ENCODE assay signal across 24 mouse cellular contexts in the genomic region with DNA sequence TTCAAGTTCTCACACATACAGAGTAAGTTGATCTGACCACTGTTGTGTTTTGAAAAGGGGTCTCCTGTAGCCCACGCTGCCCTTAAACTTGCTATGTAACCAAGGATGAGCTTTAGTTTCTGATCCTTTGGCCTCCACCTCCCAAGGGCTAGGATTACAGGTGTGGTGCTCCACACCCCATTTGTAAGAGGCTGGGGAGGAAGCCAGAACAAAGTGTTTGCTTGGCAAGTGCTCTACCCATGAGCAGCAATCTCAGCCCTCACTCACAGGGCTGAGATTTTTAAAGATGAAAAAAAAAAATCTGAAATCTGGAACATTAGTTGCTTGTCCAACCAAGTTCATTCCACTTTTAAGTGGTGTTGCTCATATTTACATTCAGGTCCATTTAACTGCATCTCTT.
DNase-seq lines count a peak whose midpoint lies in the region; ATAC-seq and TF ChIP-seq lines count a peak whose summit lies in the region.
"Had no signal": no experiment of that assay in that cellular context is flagged by ENCODE, and none has a peak within 500 bp of the region (broad histone marks: within the 10 kb centered on the region; RNA-seq: fewer than 3 reads in every experiment).

No protein-coding gene starts in this region.

- no peaks in the 10 kb centered on the region for H3K36me3 ChIP-seq in lung, postnatal 0 days (ENCODE audit: insufficient read depth, low read length)
- H3K36me3 ChIP-seq: forebrain, embryonic 12.5 days; forebrain, embryonic 15.5 days; hindbrain, embryonic 10.5 days; hindbrain, embryonic 13.5 days had no signal

- DNase-seq in lung, adult 18-20 months, result peak; percentile 73 to 82
- peak; percentile 52 for DNase-seq in lung, adult 2 months
- peak; percentile 77 for DNase-seq in lung, postnatal 0 days (ENCODE audit: low spot score)
- peak; percentile 77 for DNase-seq in lung, postnatal 25 days (ENCODE audit: low spot score)
- no peak for DNase-seq in urinary bladder, postnatal 25 days (ENCODE audit: low spot score)
- no peak for DNase-seq in left cerebral cortex, postnatal 36 days (ENCODE audit: low spot score in 2 of 2)
- no peak for DNase-seq in left cerebral cortex, postnatal 10 days (ENCODE audit: extremely low spot score in 1 of 2, low spot score in 2 of 2)
- DNase-seq: adrenal gland, adult 2 months; adrenal gland, postnatal 25 days; cerebellum, adult 11-12 months; cerebellum, adult 8-10 months; cerebellum, postnatal 10 days; cerebellum, postnatal 36 days; gastrocnemius, postnatal 10 days; gastrocnemius, postnatal 36 days had no signal

- peak overlapping the region; percentile 32; the same call in 1 of the 2 replicates for H3K27ac ChIP-seq in lung, postnatal 0 days (ENCODE audit: low read length)
- H3K27ac ChIP-seq: embryonic facial prominence, embryonic 12.5 days; forebrain, embryonic 12.5 days; forebrain, embryonic 15.5 days; hindbrain, embryonic 10.5 days; hindbrain, embryonic 13.5 days had no signal

- peaks cover 5% of the 10 kb centered on the region for H3K4me1 ChIP-seq in lung, adult 2 months (ENCODE audit: control insufficient read depth, insufficient read depth, low read length)
- peaks cover 3% of the 10 kb centered on the region; the same call in 1 of the 2 replicates for H3K4me1 ChIP-seq in lung, postnatal 0 days (ENCODE audit: insufficient read depth, low read depth, low read length)

- intact Hi-C loops in left cerebral cortex, postnatal 36 days (cut with DNase I), result no loop called here
- intact Hi-C loops in left cerebral cortex, postnatal 10 days (cut with DNase I), result no loop called here

- TF ChIP-seq POLR2A in lung, adult 2 months (IDR thresholded peaks at IDR 0.05; ENCODE audit: borderline replicate concordance, extremely low read depth, low read depth, low read length), result no peak

- TF ChIP-seq CTCF in lung, adult 2 months (IDR thresholded peaks at IDR 0.05; ENCODE audit: insufficient read depth, low read length), result no peak
- TF ChIP-seq CTCF in lung, postnatal 0 days (IDR thresholded peaks at IDR 0.05), result no peak

- TF ChIP-seq EP300 in lung, postnatal 0 days (IDR thresholded peaks at IDR 0.05), result peak; percentile 82

- H3K4me2 ChIP-seq in lung, postnatal 0 days (replicated peaks; ENCODE audit: low read depth, low read length), result no peak overlapping the region
- H3K4me2 ChIP-seq: embryonic facial prominence, embryonic 12.5 days; forebrain, embryonic 12.5 days; forebrain, embryonic 15.5 days; heart, embryonic 11.5 days; hindbrain, embryonic 13.5 days had no signal

- no peaks in the 10 kb centered on the region for H3K27me3 ChIP-seq in lung, postnatal 0 days (replicated peaks; ENCODE audit: insufficient read depth, low read length)
- H3K27me3 ChIP-seq: embryonic facial prominence, embryonic 12.5 days; forebrain, embryonic 12.5 days; forebrain, embryonic 15.5 days; hindbrain, embryonic 13.5 days had no signal

- no peak overlapping the region for H3K4me3 ChIP-seq in lung, adult 2 months (replicated peaks; ENCODE audit: extremely low read depth, low read depth, low read length)
- no peak overlapping the region for H3K4me3 ChIP-seq in lung, postnatal 0 days (ENCODE audit: low read depth, low read length)
- H3K4me3 ChIP-seq: embryonic facial prominence, embryonic 12.5 days; erythroblast, embryonic 14.5 days; forebrain, embryonic 12.5 days; forebrain, embryonic 15.5 days; hindbrain, embryonic 10.5 days; hindbrain, embryonic 13.5 days had no signal

- no peaks in the 10 kb centered on the region for H3K9me3 ChIP-seq in lung, postnatal 0 days (ENCODE audit: low read length)
- H3K9me3 ChIP-seq: embryonic facial prominence, embryonic 12.5 days; forebrain, embryonic 12.5 days; forebrain, embryonic 15.5 days; hindbrain, embryonic 13.5 days had no signal

- 69% methylated on average over 1 of the region's 1 CpGs for WGBS in lung, adult 2 months
- WGBS in lung, postnatal 0 days, result 65% methylated on average over 1 of the region's 1 CpGs

- peak; percentile 81 for ATAC-seq in lung, postnatal 0 days
- ATAC-seq: CD4-positive, CD25-positive, alpha-beta regulatory T cell, adult 4 months; forebrain, embryonic 15.5 days; hindbrain, embryonic 16.5 days had no signal

- no peak overlapping the region for H3K9ac ChIP-seq in lung, postnatal 0 days (replicated peaks; ENCODE audit: low read depth)
- H3K9ac ChIP-seq: embryonic facial prominence, embryonic 12.5 days; forebrain, embryonic 12.5 days; forebrain, embryonic 15.5 days; hindbrain, embryonic 13.5 days had no signal

Comparison
In these comparisons a context has a peak if more than half of its experiments do, and no peak if none do; other contexts are left out.
1. DNase-seq: peak in lung, adult 18-20 months (2 of 2), lung, adult 2 months (single experiment), lung, postnatal 0 days (single experiment) and lung, postnatal 25 days (single experiment); none in urinary bladder, postnatal 25 days (single experiment), left cerebral cortex, postnatal 36 days (0 of 2) and left cerebral cortex, postnatal 10 days (0 of 2).